Mouse (Mus musculus) liver, embryonic 14.5 days (tissue): ENCODE data around the gene Cenpj. TPM values are rescaled to one million over a fixed set of nuclear protein-coding genes. Genes with fewer than 3 reads are reported as not detected.

ENCODE experiments used
- ATAC-seq: fragments of 200-750 bp; cut with Nextera tagmentation; 2 replicates; pipeline ENCODE4 v1.8.0; 2017; ENCODE audit warnings: moderate number of reproducible peaks, mild to moderate bottlenecking, moderate library complexity; ENCODE audit not compliant: insufficient read depth
- DNase-seq, 3 experiments: peaks; one replicate each; pipeline ENCODE4 v3.0.0-alpha.2; 2012 to 2013; ENCODE audit warnings: low read depth in 3 of 3, low spot score in 3 of 3
- H3K27ac ChIP-seq: fragments of 300-500 bp; sonication (generic); 2 replicates; pipeline ENCODE4 v1.5.1; 2014; ENCODE audit warnings: moderate library complexity, mild to moderate bottlenecking, control low read depth, inconsistent platforms
- H3K27me3 ChIP-seq: fragments of 300-500 bp; sonication (generic); 2 replicates; pipeline ENCODE4 v1.6.1; 2014; ENCODE audit warnings: mild to moderate bottlenecking, low read length, moderate library complexity; ENCODE audit not compliant: control insufficient read depth, insufficient read depth
- H3K36me3 ChIP-seq: fragments of 300-500 bp; sonication (generic); replicated peaks from 2 replicates; pipeline ENCODE4 v1.6.1; 2014; ENCODE audit warnings: low read depth; ENCODE audit not compliant: control insufficient read depth, insufficient read depth
- H3K4me1 ChIP-seq, 2 experiments: fragments of 200-500 bp in 1 of 2; fragments of 300-500 bp in 1 of 2; sonication (generic) in 1 of 2; replicated peaks; 2 replicates each; pipeline ENCODE4 v1.6.1; 2012 to 2014; ENCODE audit warnings: antibody characterized with exemption in 1 of 2, inconsistent platforms in 1 of 2, low read length in 1 of 2; ENCODE audit not compliant: control insufficient read depth in 2 of 2, insufficient read depth in 2 of 2
- H3K4me2 ChIP-seq: fragments of 300-500 bp; sonication (generic); 2 replicates; pipeline ENCODE4 v1.6.1; 2014; ENCODE audit warnings: low read depth, mild to moderate bottlenecking, control low read depth, moderate library complexity
- H3K4me3 ChIP-seq, 2 experiments: fragments of 200-500 bp in 1 of 2; fragments of 300-500 bp in 1 of 2; sonication (generic) in 1 of 2; 2 replicates each; pipeline ENCODE4 v1.5.1; 2012 to 2014; ENCODE audit warnings: low read depth in 2 of 2, low read length in 2 of 2, mild to moderate bottlenecking in 2 of 2, control low read depth in 1 of 2, inconsistent platforms in 1 of 2, moderate library complexity in 1 of 2; ENCODE audit not compliant: insufficient read depth in 1 of 2
- H3K9ac ChIP-seq: fragments of 300-500 bp; sonication (generic); replicated peaks from 2 replicates; pipeline ENCODE4 v1.6.1; 2014; ENCODE audit warnings: mild to moderate bottlenecking, control low read depth, moderate library complexity
- H3K9me3 ChIP-seq: fragments of 300-500 bp; sonication (generic); 2 replicates; pipeline ENCODE4 v1.6.1; 2016; ENCODE audit warnings: low read length, mixed read lengths; ENCODE audit not compliant: control insufficient read depth
- CTCF ChIP-seq: IDR thresholded peaks from 2 replicates; pipeline ENCODE4 v1.5.1; 2016; ENCODE audit warnings: antibody characterized with exemption, low read depth, control low read depth
- EP300 ChIP-seq: IDR thresholded peaks from 2 replicates; pipeline ENCODE4 v1.6.1; 2016; ENCODE audit warnings: antibody characterized with exemption, low read depth
- WGBS: fragments of 180-500 bp; shearing (Covaris S2); extraction: QIAGEN DNeasy Blood & Tissue Kit; methylation state at CpG from one replicate; pipeline ENCODE4 v1.1.7; 2014; ENCODE audit not compliant: insufficient replicate concordance; 5-methylcytosine and 5-hydroxymethylcytosine counted together
- polyA plus RNA-seq, 2 experiments: library from polyadenylated mRNA; depleted of rRNA in 1 of 2; stranded (reverse) in 1 of 2; unstranded in 1 of 2; fragments of >200 nt; fragmentation: Nextera tagmentation in 1 of 2; extraction: Ambion mirVana in 1 of 2; gene quantifications; 2 replicates each; pipeline versions ENCODE4 v1.2.1 to v1.2.3; 2012 to 2014

Gene Cenpj
- polyA plus RNA-seq, 2 experiments: 4.0 to 4.2 TPM

DNA sequence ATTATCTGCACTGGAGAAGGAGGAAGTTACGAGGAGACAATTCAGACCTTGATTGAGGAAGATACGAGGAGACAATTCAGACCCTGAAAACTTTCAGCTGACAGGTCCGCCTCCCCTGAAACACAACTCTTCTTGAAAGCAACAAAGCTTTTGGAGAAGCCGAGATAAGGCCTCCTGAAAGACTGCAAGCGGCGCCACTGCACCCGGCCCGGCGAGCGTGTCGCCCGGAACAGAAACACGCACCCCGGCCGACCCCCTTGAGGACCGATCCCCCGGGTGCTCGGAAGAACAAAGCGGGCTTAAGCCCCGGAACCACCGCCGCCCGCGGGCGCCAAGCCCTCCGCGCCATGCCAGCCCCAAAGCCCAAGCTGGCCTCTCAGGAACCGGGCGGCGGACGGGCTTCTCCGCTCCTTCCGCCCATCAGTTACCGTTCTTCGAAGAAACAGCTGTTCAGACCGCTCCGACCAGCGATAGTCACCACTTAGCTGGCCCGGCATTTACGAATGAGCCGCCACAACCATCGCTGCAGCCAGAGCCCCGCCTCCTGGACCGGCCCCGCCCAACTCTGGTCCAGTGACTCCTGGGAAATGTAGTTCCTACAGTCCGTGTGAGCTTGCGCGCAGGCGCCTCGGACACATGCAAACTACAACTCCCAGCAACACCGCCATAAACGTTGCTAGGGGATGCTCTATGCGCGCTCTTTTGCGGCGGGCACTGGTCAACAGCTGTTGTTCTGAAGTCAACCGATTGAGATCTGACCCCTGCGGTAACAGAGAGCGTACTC is 3.7 kb downstream of the Cenpj start:
- WGBS: under 1% methylated on average over 59 of the region's 59 CpGs
- H3K27me3 ChIP-seq: no peaks in the 10 kb centered on the region
- H3K4me1 ChIP-seq: peaks cover 7 to 19% of the 10 kb centered on the region in 2 experiments
- H3K27ac ChIP-seq: peak overlapping the region; percentile 88
- H3K36me3 ChIP-seq: no peaks in the 10 kb centered on the region
- peak overlapping the region; percentile 84 for H3K4me2 ChIP-seq
- peak overlapping the region; percentile 89 to 93 for H3K4me3 ChIP-seq
- DNase-seq (peak; percentile 92 to 94 (median 92)), ATAC-seq (peak; percentile 96)
- no peaks in the 10 kb centered on the region for H3K9me3 ChIP-seq
- TF ChIP-seq EP300 (no peak), CTCF (no peak)
- peak overlapping the region; percentile 71 for H3K9ac ChIP-seq

- Histone ChIP-seq H3K4me1 (peaks cover 7 to 12% of the 10 kb centered on the region in 2 experiments), H3K4me3 (no peak overlapping the region), H3K4me2 (no peak overlapping the region), H3K27ac (no peak overlapping the region), H3K9me3 (no peaks in the 10 kb centered on the region), H3K9ac (no peak overlapping the region), H3K27me3 (no peaks in the 10 kb centered on the region), H3K36me3 (no peaks in the 10 kb centered on the region; the same call in 1 of the 2 replicates)
- WGBS: 49% methylated on average over 4 of the region's 4 CpGs
- DNase-seq (no peak), ATAC-seq (no peak)
- TF ChIP-seq EP300: no peak
- TF ChIP-seq CTCF: no peak
Measured at GRCm38 (mm10) chr14:56569041-56569440, 6.2 kb downstream of the Cenpj start.

- H3K27me3 ChIP-seq: no peaks in the 10 kb centered on the region
- DNase-seq: no peak
- no peak overlapping the region for H3K9ac ChIP-seq
- 38% methylated on average over 7 of the region's 7 CpGs for WGBS
- H3K4me1 ChIP-seq: peaks cover 6 to 11% of the 10 kb centered on the region in 2 experiments
- H3K27ac ChIP-seq: no peak overlapping the region
- H3K4me3 ChIP-seq: no peak overlapping the region
- ATAC-seq: no peak
- TF ChIP-seq CTCF (no peak), EP300 (no peak)
- peaks cover 2% of the 10 kb centered on the region for H3K36me3 ChIP-seq
- no peaks in the 10 kb centered on the region for H3K9me3 ChIP-seq
- H3K4me2 ChIP-seq: no peak overlapping the region
Measured at GRCm38 (mm10) chr14:56567476-56567875, 7.7 kb downstream of the Cenpj start.

- DNase-seq (no peak), ATAC-seq (no peak)
- H3K27me3 ChIP-seq: no peaks in the 10 kb centered on the region
- no peak overlapping the region for H3K9ac ChIP-seq
- H3K9me3 ChIP-seq: no peaks in the 10 kb centered on the region
- H3K4me1 ChIP-seq: no peaks in the 10 kb centered on the region
- TF ChIP-seq CTCF (no peak), EP300 (no peak)
- no peak overlapping the region for H3K4me3 ChIP-seq
- no peak overlapping the region for H3K27ac ChIP-seq
- no peak overlapping the region for H3K4me2 ChIP-seq
- 82% methylated on average over 3 of the region's 3 CpGs for WGBS
- peaks cover 8% of the 10 kb centered on the region for H3K36me3 ChIP-seq
Measured at GRCm38 (mm10) chr14:56559134-56559533, 16.1 kb downstream of the Cenpj start.

GRCm38 (mm10) chr14:56554716-56555115 is 20.5 kb downstream of the Cenpj start:
- no peak for DNase-seq
- no peaks in the 10 kb centered on the region for H3K4me1 ChIP-seq
- H3K27me3 ChIP-seq: no peaks in the 10 kb centered on the region
- H3K27ac ChIP-seq: no peak overlapping the region
- no peak overlapping the region for H3K4me2 ChIP-seq
- 72% methylated on average over 2 of the region's 2 CpGs for WGBS
- no peak overlapping the region for H3K4me3 ChIP-seq
- no peaks in the 10 kb centered on the region for H3K9me3 ChIP-seq
- no peak overlapping the region for H3K9ac ChIP-seq
- peaks cover 11% of the 10 kb centered on the region for H3K36me3 ChIP-seq
- no peak for ATAC-seq
- TF ChIP-seq CTCF (no peak), EP300 (no peak)
